In the genomic region with DNA sequence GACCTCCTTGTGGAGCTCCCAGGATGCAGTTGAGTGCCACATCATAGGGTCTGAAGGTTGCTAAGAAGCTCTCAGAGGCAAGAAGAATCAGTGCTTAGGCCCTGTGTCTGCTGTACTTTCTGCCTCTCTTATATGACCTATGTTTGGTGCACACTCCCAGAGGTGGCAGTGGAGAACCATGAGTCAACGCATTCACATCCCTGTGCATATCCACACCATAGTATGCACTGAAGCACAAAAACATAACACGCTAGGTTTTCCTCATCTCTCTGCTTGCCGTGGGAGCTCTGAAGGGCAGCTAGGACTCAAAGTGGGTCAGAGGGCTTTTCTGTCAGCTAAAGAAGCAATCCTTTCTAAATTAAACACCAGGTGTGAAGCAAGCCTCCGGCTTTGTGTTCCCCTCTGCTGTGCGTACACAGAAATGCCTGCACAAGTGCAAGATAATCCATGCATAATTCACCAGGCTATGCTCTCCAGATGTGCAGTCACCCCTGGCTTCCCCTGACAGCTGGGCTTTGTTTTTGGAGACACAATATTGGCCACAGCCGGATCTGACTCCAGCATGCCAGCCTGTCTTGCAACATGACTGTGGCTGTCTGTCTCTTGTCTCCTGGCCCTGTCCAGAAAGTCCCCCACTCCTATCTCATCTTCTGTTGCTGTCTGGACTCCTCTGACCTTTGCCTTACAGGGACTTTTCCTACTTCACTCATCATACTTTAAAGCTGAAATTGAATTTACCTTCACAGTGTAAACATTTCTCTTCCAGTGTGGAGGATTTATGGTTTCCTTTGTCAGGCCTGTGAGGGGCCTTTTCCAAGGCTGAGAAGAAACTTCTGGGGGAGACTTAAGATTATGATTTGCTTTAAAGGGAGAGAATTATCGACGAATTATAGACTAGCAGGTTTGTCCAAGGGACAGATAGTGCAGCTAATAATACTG, we compare ENCODE assay signal across 11 mouse cellular contexts.
A peak's percentile ranks its signal among the peaks of the same experiment; 100 is the strongest.
DNase-seq lines count a peak whose midpoint lies in the region; ATAC-seq and TF ChIP-seq lines count a peak whose summit lies in the region.
"Had no signal": no experiment of that assay in that cellular context is flagged by ENCODE, and none has a peak within 500 bp of the region (broad histone marks: within the 10 kb centered on the region; RNA-seq: fewer than 3 reads in every experiment).

No protein-coding gene starts in this region.

- DNase-seq in kidney, postnatal 0 days (ENCODE audit: low spot score), result no peak
- no peak for DNase-seq in kidney, adult 2 months
- DNase-seq in embryonic facial prominence, embryonic 11.5 days (ENCODE audit: low spot score), result peak; percentile 72
- peak; percentile 65 for DNase-seq in intestine, embryonic 14.5 days (ENCODE audit: low spot score)
- peak; percentile 6 to 45 for DNase-seq in lung, postnatal 4 days
- no peak for DNase-seq in left cerebral cortex, adult 11 months (ENCODE audit: low spot score)
- DNase-seq in gastrocnemius, postnatal 36 days, result no peak
- no peak for DNase-seq in thymus, postnatal 36 days
- DNase-seq: cerebellum, adult 2 months; thymus, postnatal 14 days had no signal

- no peaks in the 10 kb centered on the region for H3K36me3 ChIP-seq in kidney, postnatal 0 days (ENCODE audit: insufficient read depth, low read length)
- no peaks in the 10 kb centered on the region for H3K36me3 ChIP-seq in kidney, adult 2 months (ENCODE audit: control insufficient read depth, insufficient read depth, low read length)
- no peaks in the 10 kb centered on the region for H3K36me3 ChIP-seq in embryonic facial prominence, embryonic 11.5 days (replicated peaks; ENCODE audit: control insufficient read depth, insufficient read depth, low read depth, low read length)
- no peaks in the 10 kb centered on the region for H3K36me3 ChIP-seq in intestine, embryonic 14.5 days (ENCODE audit: control insufficient read depth, insufficient read depth, low read length)

- H3K27me3 ChIP-seq in kidney, postnatal 0 days (ENCODE audit: insufficient read depth, low read length), result no peaks in the 10 kb centered on the region
- H3K27me3 ChIP-seq in kidney, adult 2 months (replicated peaks; ENCODE audit: control insufficient read depth, insufficient read depth, low read length), result no peaks in the 10 kb centered on the region
- no peaks in the 10 kb centered on the region for H3K27me3 ChIP-seq in embryonic facial prominence, embryonic 11.5 days (ENCODE audit: control insufficient read depth, insufficient read depth, low read length)
- no peaks in the 10 kb centered on the region for H3K27me3 ChIP-seq in intestine, embryonic 14.5 days (replicated peaks; ENCODE audit: control insufficient read depth, insufficient read depth, low read length)
- H3K27me3 ChIP-seq: megakaryocyte, embryonic 14.5 days had no signal

- no peaks in the 10 kb centered on the region for H3K9me3 ChIP-seq in kidney, postnatal 0 days (replicated peaks; ENCODE audit: low read length)
- H3K9me3 ChIP-seq in embryonic facial prominence, embryonic 11.5 days (replicated peaks; ENCODE audit: control insufficient read depth, low read length), result no peaks in the 10 kb centered on the region
- no peaks in the 10 kb centered on the region for H3K9me3 ChIP-seq in intestine, embryonic 14.5 days (ENCODE audit: control insufficient read depth, low read length)

- no peak overlapping the region for H3K4me2 ChIP-seq in kidney, postnatal 0 days (ENCODE audit: low read length)
- no peak overlapping the region for H3K4me2 ChIP-seq in embryonic facial prominence, embryonic 11.5 days (ENCODE audit: low read depth, low read length)
- no peak overlapping the region for H3K4me2 ChIP-seq in intestine, embryonic 14.5 days (ENCODE audit: low read length)

- 28% methylated on average over 8 of the region's 8 CpGs for WGBS in kidney, postnatal 0 days
- WGBS in kidney, adult 2 months, result 52% methylated on average over 8 of the region's 8 CpGs
- 52% methylated on average over 8 of the region's 8 CpGs for WGBS in embryonic facial prominence, embryonic 11.5 days
- 30% methylated on average over 8 of the region's 8 CpGs for WGBS in intestine, embryonic 14.5 days

- TF ChIP-seq POLR2A in kidney, adult 2 months (IDR thresholded peaks at IDR 0.05; ENCODE audit: low read depth, low read length), result no peak

- no peak for ATAC-seq in kidney, postnatal 0 days (replicated peaks; ENCODE audit: low FRiP score, low read depth)
- peak; percentile 62; the same call in 1 of the 2 replicates for ATAC-seq in embryonic facial prominence, embryonic 11.5 days (replicated peaks; ENCODE audit: insufficient number of reproducible peaks, low FRiP score, low TSS enrichment, low read depth)
- peak; percentile 60; the same call in 1 of the 2 replicates for ATAC-seq in intestine, embryonic 14.5 days (replicated peaks; ENCODE audit: low FRiP score, low TSS enrichment, low read depth)

- intact Hi-C loops in gastrocnemius, postnatal 36 days (cut with DNase I), result no loop called here

- no peak overlapping the region for H3K27ac ChIP-seq in kidney, postnatal 0 days
- H3K27ac ChIP-seq in kidney, adult 2 months (ENCODE audit: insufficient read depth, low read depth, low read length), result no peak overlapping the region
- no peak overlapping the region for H3K27ac ChIP-seq in embryonic facial prominence, embryonic 11.5 days (replicated peaks; ENCODE audit: low read depth, low read length)
- peak overlapping the region; percentile 47; the same call in 1 of the 2 replicates for H3K27ac ChIP-seq in intestine, embryonic 14.5 days (ENCODE audit: low read depth)

- TF ChIP-seq CTCF in kidney, postnatal 0 days (IDR thresholded peaks at IDR 0.05; ENCODE audit: low read depth), result peak; percentile 19; the same call in 1 of the 2 replicates
- TF ChIP-seq CTCF in kidney, adult 2 months (conservative IDR thresholded peaks at IDR 0.05; ENCODE audit: insufficient read depth, insufficient read length, low read depth, low read length), result no peak

- H3K9ac ChIP-seq in kidney, postnatal 0 days (ENCODE audit: low read depth, low read length), result no peak overlapping the region
- H3K9ac ChIP-seq in embryonic facial prominence, embryonic 11.5 days (replicated peaks; ENCODE audit: low read length), result no peak overlapping the region
- no peak overlapping the region for H3K9ac ChIP-seq in intestine, embryonic 14.5 days (ENCODE audit: low read length)

- H3K4me3 ChIP-seq in kidney, postnatal 0 days (replicated peaks; ENCODE audit: low read depth, low read length), result no peak overlapping the region
- H3K4me3 ChIP-seq in kidney, adult 2 months (ENCODE audit: insufficient read depth, low read depth, low read length), result no peak overlapping the region
- H3K4me3 ChIP-seq in embryonic facial prominence, embryonic 11.5 days (ENCODE audit: low read depth, low read length), result no peak overlapping the region
- H3K4me3 ChIP-seq in intestine, embryonic 14.5 days (ENCODE audit: low read depth, low read length), result no peak overlapping the region
- H3K4me3 ChIP-seq: megakaryocyte, embryonic 14.5 days had no signal

- H3K4me1 ChIP-seq in kidney, postnatal 0 days (replicated peaks; ENCODE audit: insufficient read depth, low read length), result 0 out of 2 replicates have a peak, but pooled peaks cover 4% of the 10 kb centered on the region
- H3K4me1 ChIP-seq in kidney, adult 2 months (ENCODE audit: control insufficient read depth, insufficient read depth, low read length), result 0 out of 2 replicates have a peak, but pooled peaks cover 3% of the 10 kb centered on the region
- H3K4me1 ChIP-seq in embryonic facial prominence, embryonic 11.5 days (ENCODE audit: control insufficient read depth, insufficient read depth, low read length), result no peaks in the 10 kb centered on the region
- H3K4me1 ChIP-seq in intestine, embryonic 14.5 days (replicated peaks; ENCODE audit: control insufficient read depth, insufficient read depth, low read length), result peaks cover 4% of the 10 kb centered on the region; the same call in 1 of the 2 replicates
- H3K4me1 ChIP-seq: megakaryocyte, embryonic 14.5 days had no signal

Comparison
In these comparisons a context has a peak if more than half of its experiments do, and no peak if none do; other contexts are left out.
1. DNase-seq: peak in embryonic facial prominence, embryonic 11.5 days (single experiment), intestine, embryonic 14.5 days (single experiment) and lung, postnatal 4 days (2 of 2); none in kidney, postnatal 0 days (single experiment), kidney, adult 2 months (single experiment), left cerebral cortex, adult 11 months (single experiment), gastrocnemius, postnatal 36 days (0 of 2) and thymus, postnatal 36 days (0 of 2).